Mouse (Mus musculus) bone marrow macrophage, adult 2 months (primary cell): ENCODE data around the gene Rhof. TPM values are rescaled to one million over a fixed set of nuclear protein-coding genes. Genes with fewer than 3 reads are reported as not detected.
A peak's percentile ranks its signal among the peaks of the same experiment; 100 is the strongest.

Experiments used
- H3K27ac ChIP-seq: 2 replicates; pipeline ENCODE4 v1.5.1; 2012; ENCODE audit warnings: low read depth, low read length; ENCODE audit not compliant: insufficient read depth
- H3K4me1 ChIP-seq: 2 replicates; pipeline ENCODE4 v1.6.1; 2012; ENCODE audit warnings: low read length; ENCODE audit not compliant: control insufficient read depth, insufficient read depth
- H3K4me3 ChIP-seq: 2 replicates; pipeline ENCODE4 v1.5.1; 2012; ENCODE audit warnings: mild to moderate bottlenecking, low read length, moderate library complexity; ENCODE audit not compliant: insufficient read depth
- CTCF ChIP-seq: IDR thresholded peaks from 2 replicates; pipeline ENCODE4 v1.5.1; 2012; ENCODE audit warnings: low read depth, mild to moderate bottlenecking, low read length, moderate library complexity
- POLR2A ChIP-seq: IDR thresholded peaks from 2 replicates; pipeline ENCODE4 v1.6.1; 2012; ENCODE audit warnings: mild to moderate bottlenecking, low read depth, low read length, borderline replicate concordance
- polyA plus RNA-seq: library from polyadenylated mRNA; stranded (reverse); fragments of >200 nt; gene quantifications from 2 replicates; pipeline ENCODE4 v1.2.4, GENCODE M21; 2012; ENCODE audit not compliant: missing spikeins, insufficient read depth, insufficient read length

Rhof gene
- polyA plus RNA-seq, 1 experiment: 1.8 TPM

DNA sequence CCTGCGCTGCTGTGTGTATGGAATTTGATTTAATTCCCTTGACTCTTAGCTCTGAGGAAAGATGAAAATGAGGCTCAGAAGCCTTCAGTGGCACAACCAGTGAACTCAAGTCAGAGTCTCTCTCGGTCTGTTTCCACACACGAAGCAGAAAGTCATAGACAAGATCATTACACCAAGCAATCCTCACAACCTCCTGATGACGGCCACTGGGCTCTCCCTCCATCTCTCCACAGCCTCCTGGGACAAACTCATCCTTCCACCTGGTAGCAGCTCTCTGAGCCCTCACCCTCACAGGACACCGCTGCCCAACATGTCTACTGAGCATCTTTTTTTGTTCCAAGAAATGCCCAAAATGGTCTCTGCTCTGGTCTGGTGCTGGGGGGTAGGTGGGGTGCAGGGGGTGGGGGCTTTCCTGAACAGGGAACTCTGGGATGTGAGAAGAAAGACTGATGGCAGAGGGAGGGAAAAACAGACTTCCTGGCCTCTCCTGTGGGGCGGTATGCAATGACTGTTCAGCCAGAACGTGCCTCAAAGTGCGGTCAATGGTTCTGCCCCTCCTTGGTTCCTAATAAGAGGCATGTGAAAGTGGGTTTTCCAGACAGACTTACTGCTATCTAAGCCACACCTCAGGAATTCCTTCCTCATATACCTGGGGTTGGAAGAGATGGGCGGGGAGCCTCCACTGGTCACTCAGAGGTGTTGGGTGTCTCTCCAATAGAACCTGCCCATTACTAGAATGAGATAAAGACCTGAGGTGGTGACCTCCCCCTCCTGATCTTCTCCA is 2.3 kb downstream of the Rhof start:
- Histone ChIP-seq H3K27ac (no peak overlapping the region), H3K4me3 (no peak overlapping the region), H3K4me1 (peaks cover 62% of the 10 kb centered on the region)
- no peak for TF ChIP-seq CTCF
- no peak for TF ChIP-seq POLR2A

DNA sequence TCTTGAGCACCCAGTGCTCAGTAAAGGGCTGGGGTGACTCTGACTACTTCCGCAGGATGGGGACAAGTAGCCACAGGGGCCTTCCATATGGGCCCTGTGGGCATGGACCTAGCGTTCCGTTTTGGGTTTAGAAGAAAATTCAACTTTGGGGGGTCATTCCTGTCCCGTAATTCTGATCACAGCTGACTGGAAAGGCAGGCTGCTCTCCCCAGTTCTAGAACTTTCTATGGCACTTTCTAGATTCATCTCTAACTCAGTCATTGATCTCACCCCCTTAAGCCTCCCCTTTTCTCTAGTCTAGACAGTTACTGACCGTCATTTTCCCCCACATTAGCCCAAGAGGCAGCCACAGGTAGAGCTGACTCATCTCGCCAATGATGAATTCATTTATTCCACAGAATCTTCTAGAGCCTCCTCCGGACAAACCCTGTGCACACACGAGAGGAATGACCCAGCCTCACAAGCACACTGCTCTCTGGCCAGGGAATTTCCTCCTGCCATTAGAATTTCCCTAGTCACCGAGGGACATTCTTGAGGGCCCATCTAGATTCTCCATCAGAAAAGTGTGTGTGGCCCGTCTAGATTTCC is 3.2 kb downstream of the Rhof start:
- TF ChIP-seq CTCF (no peak), POLR2A (no peak)
- Histone ChIP-seq H3K27ac (peak overlapping the region; percentile 87), H3K4me1 (peaks cover 57% of the 10 kb centered on the region), H3K4me3 (no peak overlapping the region; the same call in 1 of the 2 replicates)

DNA sequence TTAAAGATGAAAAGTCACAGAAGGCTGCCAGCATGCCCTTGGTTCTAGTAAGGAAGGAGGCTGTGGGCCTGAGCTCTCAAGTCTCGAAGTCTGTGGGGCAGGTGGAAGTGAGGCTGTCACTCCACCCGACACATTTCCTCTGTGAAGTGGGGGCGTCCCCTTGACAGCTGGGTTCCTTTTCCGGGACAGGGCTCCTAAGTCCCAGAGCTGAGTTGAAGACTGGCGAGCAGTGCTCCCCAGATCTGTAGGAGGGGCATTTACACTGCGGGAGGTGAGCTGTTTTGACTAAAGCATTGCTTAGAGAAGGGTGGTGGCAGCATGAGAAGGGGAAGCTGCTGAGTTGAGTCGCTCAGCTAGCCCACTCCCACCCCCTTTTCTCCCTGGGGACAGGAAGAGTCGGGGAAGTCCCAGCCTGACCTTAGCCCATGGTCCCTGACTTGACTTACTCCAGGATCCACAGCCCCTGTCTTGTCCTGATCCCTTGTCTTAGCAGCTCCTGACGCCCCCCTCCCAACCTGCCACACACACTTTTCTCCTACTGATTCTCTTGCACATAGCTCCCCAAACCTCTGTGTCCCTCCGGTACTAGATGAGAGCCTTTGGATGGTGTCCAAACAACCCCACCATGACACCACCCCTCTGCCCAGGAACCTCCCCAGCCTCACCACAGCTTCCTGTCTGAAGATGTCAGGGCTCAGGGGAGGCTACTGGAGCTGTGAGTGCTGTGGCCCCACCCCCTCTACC is 3.9 kb downstream of the Rhof start:
- Histone ChIP-seq H3K27ac (peak overlapping the region; percentile 87), H3K4me3 (peak overlapping the region; percentile 34), H3K4me1 (peaks cover 57% of the 10 kb centered on the region)
- TF ChIP-seq POLR2A: no peak
- no peak for TF ChIP-seq CTCF

DNA sequence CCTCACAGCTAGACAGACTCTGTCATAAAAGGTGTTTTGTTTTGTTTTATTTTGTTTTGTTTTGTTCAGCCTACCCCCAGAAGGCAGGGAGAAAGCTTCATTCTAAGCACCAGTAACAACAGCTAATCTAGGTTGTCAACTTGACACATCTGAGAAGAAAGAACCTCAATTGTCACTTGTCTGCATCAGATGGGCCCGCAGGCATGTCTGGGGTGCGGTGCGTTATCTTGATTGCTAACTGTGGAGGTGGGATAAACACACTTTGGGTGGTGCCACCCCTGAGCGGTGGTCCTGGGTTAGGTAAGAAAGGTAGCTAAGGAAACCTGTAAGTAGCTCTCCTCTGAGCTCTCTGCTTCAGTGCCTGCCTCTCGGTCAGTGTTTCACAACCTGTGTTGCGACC is 5.5 kb downstream of the Rhof start:
- no peak for TF ChIP-seq POLR2A
- TF ChIP-seq CTCF: no peak
- Histone ChIP-seq H3K4me1 (peaks cover 55% of the 10 kb centered on the region), H3K4me3 (no peak overlapping the region), H3K27ac (no peak overlapping the region)

DNA sequence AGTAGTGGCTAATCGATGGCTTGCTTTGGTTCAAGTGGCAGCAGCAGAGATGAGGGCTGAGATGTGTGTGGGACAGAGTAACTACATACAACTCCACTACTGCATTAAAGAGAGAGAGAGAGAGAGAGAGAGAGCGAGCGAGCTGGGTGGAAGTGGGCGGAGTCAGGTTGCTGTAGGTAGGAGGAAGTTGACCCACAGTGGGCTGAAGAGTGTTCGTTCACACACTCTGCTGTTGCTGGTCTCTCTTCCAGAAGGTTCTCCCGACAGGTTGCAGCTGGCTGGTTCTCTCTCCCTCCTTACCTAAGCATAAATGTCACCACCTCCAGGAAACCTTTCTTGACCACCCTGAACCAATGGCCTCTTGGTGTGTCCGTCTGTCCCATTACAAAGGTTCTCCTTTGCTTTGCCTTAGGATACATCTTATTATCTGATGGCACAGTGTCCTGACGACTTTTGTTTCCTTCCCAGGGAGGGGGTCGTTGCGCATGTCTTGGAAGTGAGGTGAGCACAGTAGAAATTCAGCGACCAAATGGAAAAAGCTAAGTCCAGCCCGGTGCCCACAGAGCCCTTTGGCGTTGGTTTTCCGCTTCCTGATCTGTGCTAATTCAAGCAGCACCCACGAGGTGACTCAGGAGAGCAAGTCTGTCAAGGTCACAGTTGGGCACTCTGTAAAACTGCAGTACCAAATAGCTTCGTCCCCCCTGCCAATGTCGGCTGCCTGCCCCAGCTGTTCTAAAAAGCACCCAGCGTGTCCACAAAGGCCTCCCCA is 6.7 kb downstream of the Rhof start:
- peak overlapping the region; percentile 25 for H3K4me3 ChIP-seq
- peaks cover 46% of the 10 kb centered on the region for H3K4me1 ChIP-seq
- TF ChIP-seq CTCF: no peak
- TF ChIP-seq POLR2A: no peak
- H3K27ac ChIP-seq: peak overlapping the region; percentile 28

DNA sequence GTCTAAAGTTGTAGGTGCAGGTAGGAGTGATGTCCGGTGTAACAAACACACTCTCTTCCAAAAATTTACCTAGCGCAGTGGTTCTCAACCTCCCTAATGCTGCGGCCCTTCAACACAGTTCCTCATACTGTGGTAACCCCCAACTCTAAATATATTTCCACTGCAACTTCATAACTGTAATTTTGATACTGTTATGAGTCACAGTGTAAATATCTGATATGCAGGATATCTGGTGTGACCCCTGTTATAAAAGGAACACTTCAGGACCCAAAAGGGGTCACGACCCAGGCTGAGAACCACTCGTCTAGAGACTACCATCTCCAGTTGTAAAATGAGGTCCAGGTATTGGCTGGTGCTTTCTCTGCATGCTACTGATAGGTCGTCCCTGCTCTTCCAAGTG is 7.4 kb downstream of the Rhof start:
- no peak overlapping the region for H3K4me3 ChIP-seq
- H3K27ac ChIP-seq: no peak overlapping the region
- peaks cover 41% of the 10 kb centered on the region for H3K4me1 ChIP-seq
- TF ChIP-seq POLR2A (no peak), CTCF (no peak)

DNA sequence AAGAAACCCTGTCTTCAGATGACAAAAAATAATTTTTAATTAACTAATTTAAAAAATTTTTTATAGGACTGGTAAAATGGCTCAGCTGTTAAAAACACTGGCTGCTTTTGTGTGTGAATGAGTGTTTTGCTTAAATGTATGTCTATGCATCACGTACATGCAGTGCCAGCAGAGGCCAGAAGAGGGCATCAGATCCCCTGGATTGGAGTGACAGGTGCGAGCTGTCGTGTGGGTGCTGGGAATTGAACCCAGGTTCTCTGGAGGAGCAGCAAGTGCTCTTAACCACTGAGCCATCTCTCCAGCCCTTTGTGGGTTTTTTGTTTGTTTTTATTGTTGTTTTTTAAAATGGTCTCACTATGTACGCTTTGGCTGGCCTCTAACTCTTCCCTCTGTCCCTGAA is 10.3 kb downstream of the Rhof start:
- no peak for TF ChIP-seq POLR2A
- Histone ChIP-seq H3K4me1 (peaks cover 13% of the 10 kb centered on the region), H3K27ac (no peak overlapping the region), H3K4me3 (no peak overlapping the region)

DNA sequence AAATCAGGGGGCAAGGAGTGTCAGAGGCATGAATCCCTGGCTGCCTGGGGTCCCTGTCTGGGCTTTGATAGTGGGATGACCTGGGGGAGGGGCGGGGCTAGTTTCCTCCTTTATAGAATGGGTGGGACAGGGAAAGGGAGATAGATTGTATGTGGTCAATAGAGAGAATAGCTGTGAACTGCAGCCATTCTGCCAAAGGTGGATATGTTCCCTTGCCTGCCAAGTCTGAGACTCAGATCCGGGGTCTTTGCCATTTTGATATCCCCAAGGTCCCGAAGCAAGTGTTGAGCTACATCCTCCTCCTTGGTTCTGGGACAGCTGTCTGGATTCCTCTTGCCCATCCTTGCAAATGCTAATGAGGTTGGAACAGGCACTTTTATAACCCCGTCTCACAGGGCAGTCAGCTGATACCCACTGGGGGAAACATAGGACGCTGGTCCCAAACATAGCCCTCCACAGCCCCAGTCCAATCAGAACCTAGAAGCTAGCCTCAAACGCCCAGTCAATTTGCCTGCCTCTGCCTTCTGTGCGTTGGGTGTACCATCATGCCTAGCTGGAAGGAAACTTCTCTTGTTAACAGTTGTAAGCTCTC is 11.8 kb downstream of the Rhof start:
- Histone ChIP-seq H3K27ac (no peak overlapping the region), H3K4me1 (peaks cover 3% of the 10 kb centered on the region), H3K4me3 (no peak overlapping the region)
- no peak for TF ChIP-seq POLR2A
- TF ChIP-seq CTCF: no peak

DNA sequence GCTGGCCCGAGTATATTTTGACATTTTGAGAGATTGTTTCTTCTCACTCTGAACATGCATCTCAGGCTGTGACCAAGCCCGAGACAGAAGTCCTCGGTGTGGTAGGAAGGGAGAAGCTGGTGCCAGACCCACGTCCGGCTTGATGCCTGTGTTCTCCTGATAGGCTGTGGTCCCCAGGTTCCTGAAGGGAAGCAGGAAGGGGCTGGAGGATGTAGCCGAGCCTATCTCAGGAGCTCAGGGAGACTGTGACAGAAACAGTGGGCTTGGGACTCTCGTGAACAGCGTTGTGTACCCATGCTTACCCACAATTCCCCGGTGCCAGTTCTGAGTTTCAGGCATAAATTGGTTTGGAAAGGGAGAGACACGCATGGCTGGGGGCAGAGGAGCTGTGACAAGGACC is 13.7 kb downstream of the Rhof start:
- no peak for TF ChIP-seq POLR2A
- no peak for TF ChIP-seq CTCF

More for the DNA sequence above, 13.7 kb downstream of the Rhof start:
- Histone ChIP-seq H3K27ac (no peak overlapping the region), H3K4me1 (no peaks in the 10 kb centered on the region), H3K4me3 (no peak overlapping the region)
